Mouse (Mus musculus) midbrain, embryonic 16.5 days (tissue): ENCODE data around the gene Zbtb20. TPM values are rescaled to one million over a fixed set of nuclear protein-coding genes. Genes with fewer than 3 reads are reported as not detected.

Source experiments
- ATAC-seq: fragments of 200-750 bp; cut with Nextera tagmentation; 2 replicates; pipeline ENCODE4 v1.8.0; 2017; ENCODE audit warnings: moderate TSS enrichment
- H3K27ac ChIP-seq: fragments of 300-500 bp; sonication (generic); 2 replicates; pipeline ENCODE4 v1.5.1; 2014; ENCODE audit warnings: mild to moderate bottlenecking, low read length, mixed read lengths
- H3K27me3 ChIP-seq: fragments of 300-500 bp; sonication (generic); 2 replicates; pipeline ENCODE4 v1.6.1; 2014; ENCODE audit warnings: low read depth, low read length, mixed read lengths; ENCODE audit not compliant: control insufficient read depth, insufficient read depth
- H3K36me3 ChIP-seq: fragments of 300-500 bp; sonication (generic); 2 replicates; pipeline ENCODE4 v1.6.1; 2014; ENCODE audit warnings: mild to moderate bottlenecking, low read length, moderate library complexity, mixed read lengths; ENCODE audit not compliant: control insufficient read depth, insufficient read depth
- H3K4me1 ChIP-seq: fragments of 300-500 bp; sonication (generic); 2 replicates; pipeline ENCODE4 v1.6.1; 2014; ENCODE audit warnings: mild to moderate bottlenecking, low read length, mixed read lengths; ENCODE audit not compliant: control insufficient read depth, insufficient read depth
- H3K4me2 ChIP-seq: fragments of 300-500 bp; sonication (generic); 2 replicates; pipeline ENCODE4 v1.6.1; 2014; ENCODE audit warnings: mild to moderate bottlenecking, low read length, mixed read lengths
- H3K4me3 ChIP-seq: fragments of 300-500 bp; sonication (generic); 2 replicates; pipeline ENCODE4 v1.5.1; 2014; ENCODE audit warnings: low read depth, mild to moderate bottlenecking, low read length, moderate library complexity, mixed read lengths
- H3K9ac ChIP-seq: fragments of 300-500 bp; sonication (generic); 2 replicates; pipeline ENCODE4 v1.6.1; 2014; ENCODE audit warnings: low read depth, low read length, mixed read lengths
- H3K9me3 ChIP-seq: fragments of 300-500 bp; sonication (generic); replicated peaks from 2 replicates; pipeline ENCODE4 v1.6.1; 2014; ENCODE audit warnings: mild to moderate bottlenecking, low read length, mixed read lengths; ENCODE audit not compliant: control insufficient read depth, poor library complexity, severe bottlenecking
- WGBS: fragments of 180-500 bp; shearing (Covaris S2); extraction: QIAGEN DNeasy Blood & Tissue Kit; methylation state at CpG from one replicate; pipeline ENCODE4 v1.1.7; 2014; 5-methylcytosine and 5-hydroxymethylcytosine counted together
- polyA plus RNA-seq: library from polyadenylated mRNA; unstranded; fragments of >200 nt; fragmentation: Nextera tagmentation; extraction: Ambion mirVana; gene quantifications from 2 replicates; pipeline ENCODE4 v1.2.1, GENCODE M21; 2015

The Zbtb20 gene
- polyA plus RNA-seq, 1 experiment from 2014 or later = 60.7 TPM

GRCm38 (mm10) chr16:43664861-43665260 lies 789.2 kb downstream of the Zbtb20 start:
- H3K9me3 ChIP-seq = no peaks in the 10 kb centered on the region
- H3K4me1 ChIP-seq = no peaks in the 10 kb centered on the region
- no peak overlapping the region for H3K27ac ChIP-seq
- H3K36me3 ChIP-seq = no peaks in the 10 kb centered on the region
- ATAC-seq = no peak
- H3K9ac ChIP-seq = no peak overlapping the region
- H3K4me2 ChIP-seq = no peak overlapping the region
- H3K4me3 ChIP-seq = no peak overlapping the region
- no peaks in the 10 kb centered on the region for H3K27me3 ChIP-seq

GRCm38 (mm10) chr16:43668294-43668693 lies 792.6 kb downstream of the Zbtb20 start:
- WGBS = 94% methylated on average over 3 of the region's 3 CpGs

GRCm38 (mm10) chr16:43671972-43672371 lies 796.3 kb downstream of the Zbtb20 start:
- H3K9ac ChIP-seq = no peak overlapping the region
- H3K27me3 ChIP-seq = no peaks in the 10 kb centered on the region
- H3K36me3 ChIP-seq = no peaks in the 10 kb centered on the region
- no peaks in the 10 kb centered on the region for H3K4me1 ChIP-seq
- no peak overlapping the region for H3K4me2 ChIP-seq
- no peak for ATAC-seq
- H3K9me3 ChIP-seq = no peaks in the 10 kb centered on the region
- no peak overlapping the region for H3K4me3 ChIP-seq
- H3K27ac ChIP-seq = no peak overlapping the region
- WGBS = 96% methylated on average over 1 of the region's 1 CpGs

More at GRCm38 (mm10) chr16:43668294-43668693, 792.6 kb downstream of the Zbtb20 start:
- no peak overlapping the region for H3K27ac ChIP-seq
- no peaks in the 10 kb centered on the region for H3K9me3 ChIP-seq
- no peaks in the 10 kb centered on the region for H3K36me3 ChIP-seq
- ATAC-seq = no peak
- no peak overlapping the region for H3K4me3 ChIP-seq
- H3K9ac ChIP-seq = no peak overlapping the region
- H3K27me3 ChIP-seq = no peaks in the 10 kb centered on the region
- no peak overlapping the region for H3K4me2 ChIP-seq
- H3K4me1 ChIP-seq = no peaks in the 10 kb centered on the region

- H3K36me3 ChIP-seq = no peaks in the 10 kb centered on the region
- no peak for ATAC-seq
- H3K27ac ChIP-seq = no peak overlapping the region
Measured at GRCm38 (mm10) chr16:43672697-43673096, 797.0 kb downstream of the Zbtb20 start.

GRCm38 (mm10) chr16:43674400-43674799 lies 798.7 kb downstream of the Zbtb20 start:
- Histone ChIP-seq H3K27me3 (no peaks in the 10 kb centered on the region), H3K4me3 (no peak overlapping the region), H3K27ac (no peak overlapping the region), H3K36me3 (no peaks in the 10 kb centered on the region), H3K4me2 (no peak overlapping the region), H3K9me3 (no peaks in the 10 kb centered on the region), H3K4me1 (no peaks in the 10 kb centered on the region), H3K9ac (no peak overlapping the region)
- 82% methylated on average over 3 of the region's 3 CpGs for WGBS
- ATAC-seq = no peak

More at GRCm38 (mm10) chr16:43672697-43673096, 797.0 kb downstream of the Zbtb20 start:
- H3K4me2 ChIP-seq = no peak overlapping the region
- H3K9me3 ChIP-seq = no peaks in the 10 kb centered on the region
- H3K4me1 ChIP-seq = no peaks in the 10 kb centered on the region
- no peaks in the 10 kb centered on the region for H3K27me3 ChIP-seq
- H3K4me3 ChIP-seq = no peak overlapping the region
- H3K9ac ChIP-seq = no peak overlapping the region

- WGBS = 84% methylated on average over 2 of the region's 2 CpGs
- no peak overlapping the region for H3K9ac ChIP-seq
- no peak for ATAC-seq
- no peaks in the 10 kb centered on the region for H3K36me3 ChIP-seq
- H3K27ac ChIP-seq = no peak overlapping the region
- no peaks in the 10 kb centered on the region for H3K4me1 ChIP-seq
- H3K4me2 ChIP-seq = no peak overlapping the region
- no peaks in the 10 kb centered on the region for H3K9me3 ChIP-seq
- no peaks in the 10 kb centered on the region for H3K27me3 ChIP-seq
- H3K4me3 ChIP-seq = no peak overlapping the region
Measured at GRCm38 (mm10) chr16:43687968-43688367, 812.3 kb downstream of the Zbtb20 start.

- no peaks in the 10 kb centered on the region for H3K36me3 ChIP-seq
- no peak overlapping the region for H3K9ac ChIP-seq
- H3K4me2 ChIP-seq = no peak overlapping the region
- H3K4me1 ChIP-seq = no peaks in the 10 kb centered on the region
- 97% methylated on average over 3 of the region's 3 CpGs for WGBS
- no peaks in the 10 kb centered on the region for H3K27me3 ChIP-seq
- no peak overlapping the region for H3K27ac ChIP-seq
- no peaks in the 10 kb centered on the region for H3K9me3 ChIP-seq
- H3K4me3 ChIP-seq = no peak overlapping the region
- ATAC-seq = no peak
Measured at GRCm38 (mm10) chr16:43690211-43690690, 814.6 kb downstream of the Zbtb20 start.

GRCm38 (mm10) chr16:43690912-43691311 lies 815.2 kb downstream of the Zbtb20 start:
- H3K4me3 ChIP-seq = no peak overlapping the region
- H3K4me2 ChIP-seq = no peak overlapping the region
- H3K36me3 ChIP-seq = no peaks in the 10 kb centered on the region
- H3K27me3 ChIP-seq = no peaks in the 10 kb centered on the region
- no peaks in the 10 kb centered on the region for H3K4me1 ChIP-seq
- H3K9ac ChIP-seq = no peak overlapping the region
- no peak for ATAC-seq
- no peaks in the 10 kb centered on the region for H3K9me3 ChIP-seq
- 93% methylated on average over 2 of the region's 2 CpGs for WGBS
- no peak overlapping the region for H3K27ac ChIP-seq

GRCm38 (mm10) chr16:43691741-43692140 lies 816.1 kb downstream of the Zbtb20 start:
- Histone ChIP-seq H3K27ac (no peak overlapping the region), H3K4me3 (no peak overlapping the region), H3K27me3 (no peaks in the 10 kb centered on the region), H3K36me3 (no peaks in the 10 kb centered on the region), H3K4me1 (no peaks in the 10 kb centered on the region), H3K9me3 (no peaks in the 10 kb centered on the region), H3K4me2 (no peak overlapping the region), H3K9ac (no peak overlapping the region)
- no peak for ATAC-seq
- 94% methylated on average over 5 of the region's 5 CpGs for WGBS
